Mouse (Mus musculus): ENCODE data around the gene Syne4.

The Syne4 gene

DNA sequence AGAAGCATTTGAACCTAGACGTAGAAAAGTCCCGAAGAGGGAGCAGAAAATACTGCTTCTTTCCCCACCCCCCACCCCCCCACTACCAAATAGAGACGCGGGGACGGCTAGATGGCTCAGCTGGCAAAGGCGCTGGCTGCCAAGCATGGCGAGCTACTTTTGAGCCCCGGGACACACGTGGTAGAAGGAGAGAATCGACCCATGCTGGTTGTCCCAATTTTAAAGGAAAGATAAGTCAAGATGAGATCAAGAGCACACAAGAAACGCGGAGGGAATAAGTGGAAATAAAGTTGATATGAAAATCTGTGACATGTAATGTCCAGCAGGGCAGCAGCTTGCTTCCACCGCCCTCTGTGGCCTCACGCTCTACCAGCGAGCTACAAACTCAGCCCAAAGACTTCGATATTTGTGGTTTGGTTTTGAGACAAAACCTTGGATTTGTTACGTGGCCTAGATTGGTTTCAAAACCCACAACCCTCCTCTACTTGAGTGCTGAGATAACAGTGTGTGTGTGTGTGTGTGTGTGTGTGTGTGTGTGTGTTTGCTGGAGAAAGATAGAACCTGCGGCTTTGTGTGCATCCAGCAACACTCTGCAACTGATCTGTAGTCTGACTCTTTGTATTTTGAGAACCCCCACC, 18.1 kb downstream of the Syne4 start:
- POLR2A ChIA-PET = interaction anchor here (0.7 to 3.0 kb wide), 20 partner anchors 9 to 276 kb away, joined by 3 to 19 read pairs (median 5); partner anchors contain the start of genes E130208F15Rik (in 4 of the 4), Sdhaf1 (in 2 of the 4), Thap8 (in 2 of the 4) and Wdr62 (in 2 of the 4)
- CTCF ChIA-PET = interaction anchor here (0.6 to 4.5 kb wide), 75 partner anchors 8 to 1769 kb away, joined by 3 to 46 read pairs (median 5); partner anchors contain the start of genes E130208F15Rik (in 2 of the 4), Kirrel2 (in 2 of the 4), Nphs1 (in 2 of the 4) and Sdhaf1 (in 2 of the 4)

DNA sequence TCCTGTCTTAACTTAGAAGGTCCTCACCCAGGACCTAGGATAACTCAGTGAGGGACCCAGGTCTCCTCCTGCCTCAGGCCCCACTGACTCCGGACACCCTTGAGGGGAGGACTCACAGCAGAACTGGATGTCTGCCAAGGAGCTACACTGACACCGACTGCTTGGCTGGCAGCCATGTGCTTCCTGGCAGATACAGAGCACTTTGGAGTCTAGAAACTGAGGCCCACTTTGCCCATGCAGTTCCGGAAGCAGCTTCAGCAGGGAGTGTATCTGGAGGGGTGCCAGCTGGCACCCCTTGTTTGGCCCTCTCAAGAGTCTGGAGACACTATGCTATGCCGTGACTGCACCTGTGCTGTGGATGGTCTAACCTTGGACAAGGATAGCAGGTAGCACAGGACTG, 18.8 kb downstream of the Syne4 start:
- ChIA-PET POLR2A (interaction anchor here in 3 of 4 experiments (0.6 to 3.0 kb wide), 6 partner anchors 12 to 638 kb away, joined by 3 to 16 read pairs (median 4); partner anchors contain the start of genes E130208F15Rik (in 1 of the 3), Thap8 (in 1 of the 3) and Wdr62 (in 1 of the 3)), CTCF (interaction anchor here (0.6 to 4.5 kb wide), 17 partner anchors 9 to 732 kb away, joined by 3 to 46 read pairs (median 4); partner anchors contain the start of gene Arhgap33 (in 1 of the 4))

GRCm38 (mm10) chr7:30334563-30334962, 20.0 kb downstream of the Syne4 start:
- ChIA-PET CTCF (interaction anchor here in 2 of 4 experiments (0.8 to 4.5 kb wide), 7 partner anchors 12 to 300 kb away, joined by 3 to 46 read pairs (median 3); no protein-coding TSS in a partner anchor), POLR2A (interaction anchor here in 2 of 4 experiments (1.0 to 1.9 kb wide), 4 partner anchors 12 to 89 kb away, joined by 3 to 10 read pairs (median 5); partner anchors contain the start of genes E130208F15Rik (in 1 of the 2) and Lrfn3 (in 1 of the 2))

DNA sequence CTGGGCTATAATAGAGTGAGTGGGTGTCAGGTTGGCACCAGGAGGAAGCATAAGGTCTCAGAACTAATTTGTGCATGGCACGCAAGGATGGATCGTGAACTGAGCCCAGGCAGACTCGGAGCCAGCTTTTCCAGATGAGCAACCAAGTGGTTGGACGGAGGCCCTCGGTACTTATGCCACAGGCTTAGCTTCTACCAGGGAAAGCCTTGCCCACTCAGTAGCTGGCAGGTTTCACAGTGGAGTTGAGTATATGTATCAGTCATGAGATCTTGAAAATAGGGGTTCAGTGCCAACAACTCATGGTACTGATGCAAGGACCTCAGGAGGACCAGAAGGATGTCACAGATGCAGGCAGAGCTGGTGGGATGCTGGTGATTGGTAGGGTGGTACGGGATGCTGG, 21.1 kb downstream of the Syne4 start:
- CTCF ChIA-PET = interaction anchor here (0.5 to 3.4 kb wide), 82 partner anchors 8 to 762 kb away, joined by 3 to 39 read pairs (median 4); partner anchors contain the start of genes Aplp1 (in 2 of the 4), E130208F15Rik (in 2 of the 4), Gm49396 (in 2 of the 4) and Sdhaf1 (in 2 of the 4)
- POLR2A ChIA-PET = interaction anchor here in 3 of 4 experiments (0.6 to 2.2 kb wide), 21 partner anchors 11 to 204 kb away, joined by 3 to 12 read pairs (median 3); partner anchors contain the start of genes E130208F15Rik (in 2 of the 3), Lrfn3 (in 1 of the 3), Prodh2 (in 1 of the 3) and Syne4 (in 1 of the 3)

GRCm38 (mm10) chr7:30336384-30336783, 21.8 kb downstream of the Syne4 start:
- POLR2A ChIA-PET = interaction anchor here in 3 of 4 experiments (0.6 to 2.2 kb wide), 20 partner anchors 12 to 204 kb away, joined by 3 to 12 read pairs (median 3); partner anchors contain the start of genes E130208F15Rik (in 2 of the 3), Prodh2 (in 1 of the 3), Syne4 (in 1 of the 3) and Wdr62 (in 1 of the 3)
- CTCF ChIA-PET = interaction anchor here (0.5 to 3.4 kb wide), 96 partner anchors 8 to 762 kb away, joined by 3 to 39 read pairs (median 4); partner anchors contain the start of genes Aplp1 (in 2 of the 4), E130208F15Rik (in 2 of the 4), Sdhaf1 (in 2 of the 4) and Alkbh6 (in 1 of the 4)

DNA sequence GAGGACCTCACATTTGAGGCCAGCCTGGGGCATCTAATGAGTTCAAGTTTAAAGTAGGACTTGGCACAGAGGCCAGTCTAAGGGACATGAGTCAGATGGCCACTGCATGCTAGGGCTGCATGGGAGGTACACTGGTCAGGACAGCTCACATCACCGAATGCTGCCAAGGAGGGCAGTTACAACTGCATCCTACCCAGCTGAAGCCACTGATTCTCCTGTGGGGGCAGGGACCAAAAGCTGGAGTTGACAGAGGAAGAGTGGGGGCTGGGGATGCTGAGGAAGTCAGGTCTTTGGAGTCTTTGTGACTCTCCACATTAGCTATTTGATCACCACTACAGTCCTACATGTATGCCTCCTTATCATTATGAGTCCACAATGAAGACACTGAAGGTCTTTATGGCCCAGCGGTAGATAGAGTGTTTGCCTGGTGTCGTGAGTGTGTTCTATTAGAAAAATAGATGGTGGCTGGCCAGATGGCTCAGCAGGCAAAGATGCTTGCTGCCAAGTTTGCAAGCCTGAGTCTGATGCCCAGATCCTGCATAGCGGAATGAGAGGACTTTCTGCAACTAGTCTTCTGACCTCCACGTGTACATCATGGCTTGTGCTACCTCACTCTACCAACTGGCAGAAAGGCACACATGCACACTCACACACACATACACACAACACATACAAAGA, 25.0 kb downstream of the Syne4 start:
- ChIA-PET POLR2A (no interaction called here), CTCF (no interaction called here)

- ChIA-PET CTCF (interaction anchor here (0.5 to 4.8 kb wide), 20 partner anchors 9 to 323 kb away, joined by 3 to 46 read pairs (median 4); partner anchors contain the start of gene Prodh2 (in 1 of the 4)), POLR2A (interaction anchor here in 2 of 4 experiments (1.1 to 1.6 kb wide), 3 partner anchors 12 to 67 kb away, joined by 3 to 10 read pairs (median 3); partner anchors contain the start of genes Syne4 (in 1 of the 2), Thap8 (in 1 of the 2) and Wdr62 (in 1 of the 2))
Measured at GRCm38 (mm10) chr7:30346635-30347379, 32.2 kb downstream of the Syne4 start.

DNA sequence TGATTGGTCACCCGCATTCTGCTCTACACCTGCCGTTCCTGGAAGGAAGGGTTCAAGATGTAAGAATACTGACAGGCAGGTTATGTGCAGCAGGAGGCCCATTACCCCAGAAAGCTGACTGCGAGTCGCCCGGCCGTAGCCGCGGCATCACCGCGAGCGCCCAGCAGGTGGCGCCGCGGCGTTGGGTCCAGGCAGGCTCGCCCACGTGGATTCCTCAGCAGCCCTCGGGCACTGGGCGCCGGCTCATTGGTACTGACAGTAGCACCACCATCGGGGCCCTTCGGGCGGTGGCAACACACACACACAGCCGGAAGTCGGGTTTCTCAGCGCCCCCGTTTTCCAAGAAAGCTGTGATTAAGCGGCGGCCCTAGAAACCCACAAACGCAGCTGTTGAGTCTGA, 33.2 kb downstream of the Syne4 start:
- POLR2A ChIA-PET = interaction anchor here in 2 of 4 experiments (0.7 to 2.0 kb wide), 5 partner anchors 13 to 117 kb away, joined by 3 to 10 read pairs (median 3); partner anchors contain the start of genes Thap8 (in 1 of the 2) and Wdr62 (in 1 of the 2)

GRCm38 (mm10) chr7:30353279-30353822, 38.7 kb downstream of the Syne4 start:
- CTCF ChIA-PET = interaction anchor here in 3 of 4 experiments (0.5 to 2.1 kb wide), 26 partner anchors 9 to 835 kb away, joined by 3 to 18 read pairs (median 3); partner anchors contain the start of genes E130208F15Rik (in 1 of the 3), Lrfn3 (in 1 of the 3) and Sipa1l3 (in 1 of the 3)
- POLR2A ChIA-PET = interaction anchor here in 3 of 4 experiments (0.8 to 1.7 kb wide), 8 partner anchors 10 to 196 kb away, joined by 3 to 6 read pairs (median 3); partner anchors contain the start of gene Lrfn3 (in 1 of the 3)

More for the DNA sequence above, 33.2 kb downstream of the Syne4 start:
- CTCF ChIA-PET = interaction anchor here (0.5 to 4.8 kb wide), 37 partner anchors 8 to 278 kb away, joined by 3 to 46 read pairs (median 4); partner anchors contain the start of genes Aplp1 (in 2 of the 4), Prodh2 (in 2 of the 4), Cox6b1 (in 1 of the 4) and E130208F15Rik (in 1 of the 4)

DNA sequence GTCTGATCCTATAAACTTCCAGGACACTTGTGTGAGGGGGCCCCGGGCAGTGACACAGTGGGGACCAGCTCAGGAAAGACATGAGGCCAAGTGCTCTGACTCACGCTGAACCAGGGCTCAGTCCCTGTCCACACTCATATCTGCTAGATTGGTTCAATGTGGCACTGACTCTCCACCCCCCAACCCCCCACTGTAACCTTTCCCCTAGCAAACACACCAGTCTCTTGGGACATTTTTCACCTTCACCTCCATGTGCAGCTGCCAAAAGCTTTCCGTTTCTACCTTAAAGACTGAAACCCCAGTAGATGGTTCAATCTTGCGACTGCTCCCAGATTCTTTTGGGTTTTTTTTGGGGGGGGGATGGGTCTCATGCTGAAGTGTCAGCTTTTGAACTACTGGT, 39.5 kb downstream of the Syne4 start:
- ChIA-PET CTCF (interaction anchor here in 3 of 4 experiments (0.6 to 2.1 kb wide), 22 partner anchors 8 to 373 kb away, joined by 3 to 18 read pairs (median 3); partner anchors contain the start of genes E130208F15Rik (in 1 of the 3) and Lrfn3 (in 1 of the 3)), POLR2A (interaction anchor here in 2 of 4 experiments (0.6 to 1.4 kb wide), 5 partner anchors 9 to 195 kb away, joined by 3 to 6 read pairs (median 3); partner anchors contain the start of gene Lrfn3 (in 1 of the 2))

DNA sequence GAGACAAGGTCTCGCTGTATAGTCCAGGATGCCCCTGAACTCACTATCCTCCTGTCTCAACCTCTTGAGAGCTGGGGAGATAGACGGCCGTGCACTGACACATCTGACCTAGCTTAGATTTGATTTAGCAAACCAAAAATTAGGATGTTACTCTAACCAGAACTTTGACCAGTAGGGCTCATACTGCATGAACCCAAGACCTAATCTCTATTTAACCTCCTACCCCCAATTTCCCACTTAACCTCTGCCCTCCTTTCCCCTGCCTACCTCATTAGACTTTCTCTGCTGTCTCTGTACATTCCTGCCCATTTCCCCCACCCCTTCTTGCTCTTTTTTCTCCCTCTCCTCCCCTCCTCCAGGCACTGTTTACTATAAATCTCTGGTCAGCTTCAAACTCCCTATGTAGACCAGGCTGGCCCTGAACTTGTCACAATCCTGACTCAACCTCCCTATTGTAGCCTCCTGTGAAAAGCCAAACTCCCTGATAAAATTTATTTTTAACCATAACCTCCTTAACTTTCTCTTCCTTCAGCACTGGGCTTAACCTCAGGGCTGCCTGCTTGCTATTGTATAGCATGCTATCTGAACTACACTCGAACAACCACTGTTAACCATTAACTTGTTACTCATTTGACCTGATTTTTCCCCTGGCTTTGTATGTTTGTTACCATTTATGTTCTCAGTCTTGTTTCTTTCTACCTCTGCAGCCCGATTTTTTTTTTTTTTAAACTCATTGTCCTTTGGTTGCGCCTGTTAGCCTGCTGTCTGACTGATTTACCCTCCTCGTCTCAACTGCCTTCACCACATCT, 44.0 kb downstream of the Syne4 start:
- CTCF ChIA-PET = interaction anchor here in 1 of 4 experiments (0.7 to 1.9 kb wide), 2 partner anchors 9 to 22 kb away, joined by 5 read pairs; no protein-coding TSS in a partner anchor
- POLR2A ChIA-PET = no interaction called here

GRCm38 (mm10) chr7:30359276-30359865, 44.8 kb downstream of the Syne4 start:
- ChIA-PET POLR2A (interaction anchor here in 2 of 4 experiments (0.7 to 1.4 kb wide), 3 partner anchors 8 to 201 kb away, joined by 3 read pairs; partner anchors contain the start of gene Sdhaf1 (in 1 of the 2)), CTCF (interaction anchor here (0.7 to 1.9 kb wide), 8 partner anchors 10 to 131 kb away, joined by 3 to 6 read pairs (median 4); no protein-coding TSS in a partner anchor)

- POLR2A ChIA-PET = interaction anchor here in 2 of 4 experiments (0.7 to 1.5 kb wide), 4 partner anchors 8 to 200 kb away, joined by 3 to 4 read pairs (median 3); partner anchors contain the start of gene Sdhaf1 (in 1 of the 2)
- CTCF ChIA-PET = interaction anchor here (0.7 to 1.9 kb wide), 7 partner anchors 11 to 131 kb away, joined by 3 to 6 read pairs (median 3); no protein-coding TSS in a partner anchor
Measured at GRCm38 (mm10) chr7:30360028-30360427, 45.4 kb downstream of the Syne4 start.

DNA sequence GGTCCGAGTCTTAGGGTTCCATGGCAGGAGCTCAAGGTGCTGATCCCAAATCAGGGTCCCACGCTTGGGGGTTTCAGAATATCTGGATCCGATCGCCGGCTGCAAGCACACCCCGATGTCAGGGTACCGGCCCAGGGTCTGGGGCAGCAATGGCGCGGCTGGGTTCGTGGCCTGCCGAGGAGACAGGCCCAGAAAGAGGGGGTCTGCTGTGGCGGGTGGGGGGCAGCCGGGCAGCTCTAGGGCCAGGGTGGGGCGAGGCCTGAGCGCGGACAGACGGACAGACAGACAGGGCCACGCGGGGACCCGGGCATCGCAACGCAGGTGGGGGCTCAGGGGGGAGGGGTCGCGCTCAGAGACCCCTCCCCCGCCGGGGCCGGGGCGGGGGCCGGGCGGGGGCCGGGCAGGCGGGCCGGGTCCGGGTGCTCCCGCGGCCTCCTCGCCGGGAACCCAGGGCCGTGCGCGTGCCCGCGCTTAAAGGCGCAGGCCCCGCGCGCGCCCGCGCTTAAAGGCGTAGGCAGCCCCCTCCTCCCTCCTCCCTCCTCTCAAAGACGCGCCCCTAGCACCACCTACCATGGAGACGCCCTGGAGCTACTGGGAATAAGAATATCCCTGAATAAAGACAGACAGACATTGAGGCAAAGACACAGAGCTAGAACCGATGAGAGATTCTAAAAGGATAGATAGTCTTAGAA, 48.2 kb downstream of the Syne4 start, which contains the start of gene Lrfn3:
Lrfn3 (minus strand) TSS at position 121 of the 692 bp plus-strand sequence.
- POLR2A ChIA-PET = interaction anchor here (0.6 to 1.6 kb wide), 10 partner anchors 9 to 1423 kb away, joined by 3 to 6 read pairs (median 4); partner anchors contain the start of gene Syne4 (in 1 of the 4)
- CTCF ChIA-PET = interaction anchor here (0.6 to 2.4 kb wide), 15 partner anchors 9 to 217 kb away, joined by 3 to 7 read pairs (median 4); no protein-coding TSS in a partner anchor
